Mouse (Mus musculus) cortical plate, adult 2 months (tissue): ENCODE results near the gene Tnfrsf4. TPM values are rescaled to one million over a fixed set of nuclear protein-coding genes. Genes with fewer than 3 reads are reported as not detected.
A peak's percentile ranks its signal among the peaks of the same experiment; 100 is the strongest.

Experiments used
- H3K27ac ChIP-seq: fragments of 200-500 bp; 2 replicates; pipeline ENCODE4 v1.5.1; 2012; ENCODE audit warnings: low read length, control low read depth, inconsistent platforms; ENCODE audit not compliant: insufficient read depth
- H3K4me1 ChIP-seq: fragments of 200-500 bp; 2 replicates; pipeline ENCODE4 v1.6.1; 2011; ENCODE audit warnings: low read length; ENCODE audit not compliant: control insufficient read depth, insufficient read depth
- H3K4me3 ChIP-seq: fragments of 200-500 bp; 2 replicates; pipeline ENCODE4 v1.5.1; 2011; ENCODE audit warnings: mild to moderate bottlenecking, low read length, control low read depth; ENCODE audit not compliant: insufficient read depth
- CTCF ChIP-seq: fragments of 200-500 bp; IDR thresholded peaks from 2 replicates; pipeline ENCODE4 v1.5.1; 2011; ENCODE audit warnings: mild to moderate bottlenecking, control low read depth, low read length; ENCODE audit not compliant: insufficient read depth; ENCODE audit errors: extremely low read depth
- POLR2A ChIP-seq: fragments of 200-500 bp; IDR thresholded peaks from 2 replicates; pipeline ENCODE4 v1.6.1; 2011; ENCODE audit warnings: mild to moderate bottlenecking, low read length, control low read depth; ENCODE audit not compliant: insufficient read depth; ENCODE audit errors: extremely low read depth
- polyA plus RNA-seq: library from polyadenylated mRNA; depleted of rRNA; stranded (reverse); fragments of >200 nt; gene quantifications from 2 replicates; pipeline ENCODE4 v1.2.3, GENCODE M21; 2012

Gene Tnfrsf4
- polyA plus RNA-seq, 1 experiment, result 3.4 TPM

- H3K4me3 ChIP-seq, result no peak overlapping the region
- TF ChIP-seq CTCF (no peak), POLR2A (no peak)
- H3K27ac ChIP-seq, result no peak overlapping the region
- peaks cover 3% of the 10 kb centered on the region; the same call in 1 of the 2 replicates for H3K4me1 ChIP-seq
Measured at GRCm38 (mm10) chr4:156021942-156022419, 8.3 kb downstream of the Tnfrsf4 start.

- H3K27ac ChIP-seq, result no peak overlapping the region
- TF ChIP-seq CTCF, result no peak
- no peak for TF ChIP-seq POLR2A
- H3K4me3 ChIP-seq, result no peak overlapping the region
- H3K4me1 ChIP-seq, result peaks cover 3% of the 10 kb centered on the region; the same call in 1 of the 2 replicates
Measured at GRCm38 (mm10) chr4:156023520-156023919, 9.9 kb downstream of the Tnfrsf4 start.

- peaks cover 3% of the 10 kb centered on the region; the same call in 1 of the 2 replicates for H3K4me1 ChIP-seq
- no peak overlapping the region for H3K27ac ChIP-seq
- H3K4me3 ChIP-seq, result no peak overlapping the region
- no peak for TF ChIP-seq CTCF
- no peak for TF ChIP-seq POLR2A
Measured at GRCm38 (mm10) chr4:156024184-156024583, 10.5 kb downstream of the Tnfrsf4 start.

GRCm38 (mm10) chr4:156026013-156026412 is 12.4 kb downstream of the Tnfrsf4 start, which contains the start of gene Tnfrsf18:
Tnfrsf18 (plus strand) TSS chr4:156026164.
- no peak within 1 kb of the TSS for H3K4me3 ChIP-seq
- H3K4me1 ChIP-seq, result peaks cover 6% of the 10 kb centered on the region; the same call in 1 of the 2 replicates
- TF ChIP-seq POLR2A, result no peak
- TF ChIP-seq CTCF, result no peak
- no peak within 1 kb of the TSS for H3K27ac ChIP-seq

- Histone ChIP-seq H3K4me1 (peaks cover 8% of the 10 kb centered on the region; the same call in 1 of the 2 replicates), H3K4me3 (no peak overlapping the region), H3K27ac (no peak overlapping the region)
- no peak for TF ChIP-seq CTCF
- no peak for TF ChIP-seq POLR2A
Measured at GRCm38 (mm10) chr4:156028580-156028979, 14.9 kb downstream of the Tnfrsf4 start.

- peaks cover 8% of the 10 kb centered on the region; the same call in 1 of the 2 replicates for H3K4me1 ChIP-seq
- TF ChIP-seq POLR2A (no peak), CTCF (no peak)
- H3K27ac ChIP-seq, result no peak overlapping the region
- peak overlapping the region; percentile 73 for H3K4me3 ChIP-seq
Measured at GRCm38 (mm10) chr4:156030651-156031118, 17.0 kb downstream of the Tnfrsf4 start.

GRCm38 (mm10) chr4:156031255-156031592 is 17.6 kb downstream of the Tnfrsf4 start:
- peak overlapping the region; percentile 73 for H3K4me3 ChIP-seq
- TF ChIP-seq CTCF (no peak), POLR2A (no peak)

GRCm38 (mm10) chr4:156031593-156032391 is 18.1 kb downstream of the Tnfrsf4 start:
- peak overlapping the region; percentile 68 for H3K27ac ChIP-seq
- peak; percentile 56 for TF ChIP-seq POLR2A
- TF ChIP-seq CTCF, result no peak
- peaks cover 5% of the 10 kb centered on the region; the same call in 1 of the 2 replicates for H3K4me1 ChIP-seq
- H3K4me3 ChIP-seq, result peak overlapping the region; percentile 73

More at GRCm38 (mm10) chr4:156031255-156031592, 17.6 kb downstream of the Tnfrsf4 start:
- H3K27ac ChIP-seq, result no peak overlapping the region; the same call in 1 of the 2 replicates
- peaks cover 7% of the 10 kb centered on the region; the same call in 1 of the 2 replicates for H3K4me1 ChIP-seq

GRCm38 (mm10) chr4:156032856-156033255 is 19.2 kb downstream of the Tnfrsf4 start:
- H3K4me3 ChIP-seq, result no peak overlapping the region
- TF ChIP-seq POLR2A (no peak), CTCF (no peak)
- H3K4me1 ChIP-seq, result peaks cover 5% of the 10 kb centered on the region; the same call in 1 of the 2 replicates
- H3K27ac ChIP-seq, result no peak overlapping the region
